Mouse (Mus musculus): ENCODE measurements at regions not wholly inside any gene's neighbourhood (a gene's known extent, or its start where the extent isn't known, plus 50 kb on each side); places are given as distances from the start of the nearest gene placed in this dataset.
A peak's percentile ranks its signal among the peaks of the same experiment; 100 is the strongest.
"Not testable (repeated sequence)": the region's sequence is repeated elsewhere in the genome, so short reads cannot be mapped to it uniquely, and the experiment has no call there.

GRCm38 (mm10) chr12:107182091-107182655, 306.3 kb upstream of the 3110018I06Rik start:
- no peak for DNase-seq

GRCm38 (mm10) chr12:107183283-107183682, 305.1 kb upstream of the 3110018I06Rik start:
- peak in 1 of 2 experiments; percentile 11 for DNase-seq

- DNase-seq = no peak
These were observed 304.0 kb upstream of the 3110018I06Rik start for GRCm38 (mm10) chr12:107184426-107184825.

- DNase-seq = no peak
These were observed 302.1 kb upstream of the 3110018I06Rik start for GRCm38 (mm10) chr12:107186361-107186760.

- DNase-seq = no peak
These were observed 300.4 kb upstream of the 3110018I06Rik start for GRCm38 (mm10) chr12:107188055-107188454.

- no peak for DNase-seq
These were observed 289.9 kb upstream of the 3110018I06Rik start for GRCm38 (mm10) chr12:107198389-107199018.

GRCm38 (mm10) chr12:107200903-107201302, 287.5 kb upstream of the 3110018I06Rik start:
- no peak for DNase-seq

- not testable (repeated sequence) for DNase-seq
These were observed 279.6 kb upstream of the 3110018I06Rik start for GRCm38 (mm10) chr12:107208826-107209225.

- DNase-seq = no peak
These were observed 275.6 kb upstream of the 3110018I06Rik start for GRCm38 (mm10) chr12:107212826-107213225.

GRCm38 (mm10) chr12:107216119-107216518, 272.3 kb upstream of the 3110018I06Rik start:
- no peak for DNase-seq

- no peak for DNase-seq
These were observed 267.0 kb upstream of the 3110018I06Rik start for GRCm38 (mm10) chr12:107221276-107221970.

GRCm38 (mm10) chr12:107222106-107222505, 266.3 kb upstream of the 3110018I06Rik start:
- no peak for DNase-seq

GRCm38 (mm10) chr12:107230097-107230496, 258.3 kb upstream of the 3110018I06Rik start:
- no peak for DNase-seq

GRCm38 (mm10) chr12:107231629-107232028, 256.8 kb upstream of the 3110018I06Rik start:
- DNase-seq = no peak

- DNase-seq = no peak
These were observed 237.5 kb upstream of the 3110018I06Rik start for GRCm38 (mm10) chr12:107250747-107251470.

- DNase-seq = no peak
These were observed 236.5 kb upstream of the 3110018I06Rik start for GRCm38 (mm10) chr12:107251981-107252380.

GRCm38 (mm10) chr12:107262076-107262475, 226.4 kb upstream of the 3110018I06Rik start:
- DNase-seq = no peak

GRCm38 (mm10) chr12:107262516-107262915, 225.9 kb upstream of the 3110018I06Rik start:
- DNase-seq = no peak

- DNase-seq = no peak
These were observed 221.7 kb upstream of the 3110018I06Rik start for GRCm38 (mm10) chr12:107266696-107267095.

- no peak for DNase-seq
These were observed 202.8 kb upstream of the 3110018I06Rik start for GRCm38 (mm10) chr12:107285622-107286021.

- DNase-seq = no peak
These were observed 197.1 kb upstream of the 3110018I06Rik start for GRCm38 (mm10) chr12:107291377-107291776.

GRCm38 (mm10) chr12:107307094-107307740, 181.2 kb upstream of the 3110018I06Rik start:
- no peak for DNase-seq

GRCm38 (mm10) chr12:107315446-107315845, 173.0 kb upstream of the 3110018I06Rik start:
- no peak for DNase-seq
